Mouse (Mus musculus): ENCODE results near the gene Col4a1. TPM values are rescaled to one million over a fixed set of nuclear protein-coding genes. Genes with fewer than 3 reads are reported as not detected.
A peak's percentile ranks its signal among the peaks of the same experiment; 100 is the strongest.

The Col4a1 gene
- polyA plus RNA-seq, 1 experiment from 2014 or later, result 135 TPM

DNA sequence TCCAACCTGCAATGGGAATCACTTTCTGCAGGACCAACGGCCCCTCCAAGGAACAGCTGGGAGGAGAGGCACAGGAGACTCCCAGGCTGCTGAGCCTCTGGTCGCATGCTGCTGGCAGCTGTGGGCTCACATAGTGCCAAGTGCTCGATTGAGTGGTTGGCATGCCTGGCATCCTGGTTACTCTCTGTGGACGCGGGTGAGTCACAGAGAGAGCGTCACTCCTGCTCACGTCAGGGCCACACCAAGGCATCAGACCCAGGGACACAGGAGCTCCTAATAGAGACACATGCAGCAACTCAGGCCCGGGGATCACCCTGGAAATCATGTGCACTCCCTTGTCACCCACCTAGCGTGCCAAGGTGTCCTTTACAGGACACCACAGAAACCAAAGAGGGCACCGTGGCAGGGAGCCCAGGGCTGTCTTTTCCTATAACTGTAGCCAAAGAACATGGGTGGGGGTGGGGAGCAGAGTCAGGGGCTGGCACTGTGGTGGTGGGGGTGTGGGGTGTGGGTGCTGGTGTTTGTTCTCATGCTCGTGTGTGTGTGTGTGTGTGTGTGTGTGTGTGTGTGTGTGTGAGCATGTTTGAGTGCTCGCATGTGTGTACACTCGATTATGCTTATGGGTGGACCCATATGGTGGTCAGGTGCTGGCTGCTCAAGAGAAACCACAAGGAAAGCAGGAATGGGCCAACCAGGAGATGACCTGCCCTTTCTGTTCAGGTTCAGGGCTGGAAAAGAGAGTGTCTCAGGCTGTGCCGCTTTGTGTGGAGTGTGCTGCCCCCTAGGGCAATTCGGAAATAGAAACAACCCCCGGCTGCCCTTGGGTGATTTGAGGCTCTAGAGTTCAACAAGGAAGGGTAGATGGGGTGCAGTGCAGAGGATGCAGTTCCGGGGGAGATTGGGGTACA lies 139.1 kb downstream of the Col4a1 start:
- ATAC-seq (ENCODE audit: low FRiP score) (peak; percentile 70), DNase-seq (ENCODE audit: low spot score) (peak; percentile 63)
- Histone ChIP-seq H3K9me3 (ENCODE audit: control insufficient read depth, low read length) (no peaks in the 10 kb centered on the region), H3K4me1 (replicated peaks; ENCODE audit: control insufficient read depth, insufficient read depth, low read length) (no peaks in the 10 kb centered on the region), H3K27me3 (ENCODE audit: control insufficient read depth, insufficient read depth, low read length) (no peaks in the 10 kb centered on the region), H3K27ac (no peak overlapping the region), H3K9ac (no peak overlapping the region), H3K4me2 (replicated peaks) (no peak overlapping the region), H3K4me3 (replicated peaks; ENCODE audit: low read length) (no peak overlapping the region), H3K36me3 (replicated peaks; ENCODE audit: control insufficient read depth, insufficient read depth) (no peaks in the 10 kb centered on the region)
- 70% methylated on average over 17 of the region's 17 CpGs for WGBS

DNA sequence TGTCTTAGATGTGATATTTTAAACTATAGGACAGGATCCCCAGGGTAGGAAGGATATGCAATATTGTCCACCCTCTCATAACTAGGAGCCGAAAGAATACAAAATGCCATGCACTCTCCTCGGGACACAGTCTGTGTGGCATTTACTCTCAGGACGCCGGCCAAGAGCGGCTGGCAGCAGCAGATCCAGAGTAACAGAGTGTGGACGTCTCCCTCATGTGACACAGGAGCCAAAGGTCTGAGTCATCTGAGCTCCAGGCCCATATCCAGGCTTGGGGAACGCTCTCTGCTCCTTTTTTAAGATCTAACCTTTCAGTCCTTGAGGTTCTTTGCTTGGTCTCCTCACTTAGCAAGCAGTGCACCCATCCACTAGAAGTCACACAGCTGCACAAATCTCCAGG lies 141.1 kb downstream of the Col4a1 start:
- Histone ChIP-seq H3K4me2 (replicated peaks) (no peak overlapping the region), H3K9me3 (ENCODE audit: control insufficient read depth, low read length) (no peaks in the 10 kb centered on the region), H3K4me3 (replicated peaks; ENCODE audit: low read length) (no peak overlapping the region), H3K9ac (no peak overlapping the region), H3K36me3 (replicated peaks; ENCODE audit: control insufficient read depth, insufficient read depth) (no peaks in the 10 kb centered on the region), H3K27ac (no peak overlapping the region), H3K4me1 (replicated peaks; ENCODE audit: control insufficient read depth, insufficient read depth, low read length) (no peaks in the 10 kb centered on the region), H3K27me3 (ENCODE audit: control insufficient read depth, insufficient read depth, low read length) (no peaks in the 10 kb centered on the region)
- ATAC-seq (ENCODE audit: low FRiP score), result no peak
- no peak for DNase-seq (ENCODE audit: low spot score)
- 84% methylated on average over 7 of the region's 7 CpGs for WGBS

- ATAC-seq (ENCODE audit: low FRiP score), result no peak
- no peak overlapping the region for H3K27ac ChIP-seq
- no peaks in the 10 kb centered on the region for H3K27me3 ChIP-seq (ENCODE audit: control insufficient read depth, insufficient read depth, low read length)
- H3K36me3 ChIP-seq (replicated peaks; ENCODE audit: control insufficient read depth, insufficient read depth), result no peaks in the 10 kb centered on the region
- no peak overlapping the region for H3K9ac ChIP-seq
- H3K9me3 ChIP-seq (ENCODE audit: control insufficient read depth, low read length), result no peaks in the 10 kb centered on the region
- H3K4me2 ChIP-seq (replicated peaks), result no peak overlapping the region
- H3K4me3 ChIP-seq (replicated peaks; ENCODE audit: low read length), result no peak overlapping the region
- DNase-seq (ENCODE audit: low spot score), result no peak
- WGBS, result 85% methylated on average over 2 of the region's 2 CpGs
- no peaks in the 10 kb centered on the region for H3K4me1 ChIP-seq (replicated peaks; ENCODE audit: control insufficient read depth, insufficient read depth, low read length)
Measured at GRCm38 (mm10) chr8:11169383-11169782, 143.2 kb downstream of the Col4a1 start.

- Histone ChIP-seq H3K9me3 (ENCODE audit: control insufficient read depth, low read length) (no peaks in the 10 kb centered on the region), H3K4me2 (replicated peaks) (no peak overlapping the region), H3K27me3 (ENCODE audit: control insufficient read depth, insufficient read depth, low read length) (no peaks in the 10 kb centered on the region), H3K9ac (no peak overlapping the region), H3K36me3 (replicated peaks; ENCODE audit: control insufficient read depth, insufficient read depth) (no peaks in the 10 kb centered on the region), H3K4me3 (replicated peaks; ENCODE audit: low read length) (no peak overlapping the region), H3K4me1 (replicated peaks; ENCODE audit: control insufficient read depth, insufficient read depth, low read length) (no peaks in the 10 kb centered on the region), H3K27ac (no peak overlapping the region)
- WGBS, result 95% methylated on average over 3 of the region's 3 CpGs
- ATAC-seq (ENCODE audit: low FRiP score) (no peak), DNase-seq (ENCODE audit: low spot score) (no peak)
Measured at GRCm38 (mm10) chr8:11168780-11169179, 143.8 kb downstream of the Col4a1 start.

DNA sequence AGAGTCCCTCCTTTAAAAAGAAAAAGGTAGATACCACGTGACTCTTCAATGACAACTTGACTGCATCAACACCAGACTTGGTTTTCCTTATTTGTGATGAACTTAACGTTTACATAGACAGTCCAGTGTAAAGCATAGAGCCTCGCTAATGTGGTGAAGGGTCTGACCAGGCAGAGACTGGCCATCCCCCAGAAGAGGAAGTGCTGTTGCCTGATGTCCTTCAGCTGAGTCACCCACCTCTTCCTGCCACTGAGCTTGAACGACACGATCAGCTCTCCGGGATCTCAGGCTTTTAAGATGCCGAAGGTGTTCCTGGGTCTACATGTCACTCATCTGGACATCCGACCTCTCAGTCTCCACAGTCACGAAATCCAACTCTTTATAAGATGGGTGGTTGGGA lies 144.7 kb downstream of the Col4a1 start:
- no peaks in the 10 kb centered on the region for H3K9me3 ChIP-seq (ENCODE audit: control insufficient read depth, low read length)
- H3K4me1 ChIP-seq (replicated peaks; ENCODE audit: control insufficient read depth, insufficient read depth, low read length), result no peaks in the 10 kb centered on the region
- H3K27ac ChIP-seq, result no peak overlapping the region
- no peaks in the 10 kb centered on the region for H3K36me3 ChIP-seq (replicated peaks; ENCODE audit: control insufficient read depth, insufficient read depth)
- no peak overlapping the region for H3K9ac ChIP-seq
- DNase-seq (ENCODE audit: low spot score) (no peak), ATAC-seq (ENCODE audit: low FRiP score) (no peak)
- WGBS, result 88% methylated on average over 9 of the region's 9 CpGs
- no peak overlapping the region for H3K4me2 ChIP-seq (replicated peaks)
- no peaks in the 10 kb centered on the region for H3K27me3 ChIP-seq (ENCODE audit: control insufficient read depth, insufficient read depth, low read length)
- H3K4me3 ChIP-seq (replicated peaks; ENCODE audit: low read length), result no peak overlapping the region

- 46% methylated on average over 4 of the region's 4 CpGs for WGBS
- ATAC-seq (ENCODE audit: low FRiP score) (no peak), DNase-seq (ENCODE audit: low spot score) (no peak)
- Histone ChIP-seq H3K9me3 (ENCODE audit: control insufficient read depth, low read length) (no peaks in the 10 kb centered on the region), H3K27me3 (ENCODE audit: control insufficient read depth, insufficient read depth, low read length) (no peaks in the 10 kb centered on the region), H3K4me3 (replicated peaks; ENCODE audit: low read length) (no peak overlapping the region), H3K27ac (no peak overlapping the region), H3K9ac (no peak overlapping the region), H3K4me1 (replicated peaks; ENCODE audit: control insufficient read depth, insufficient read depth, low read length) (peaks cover 9% of the 10 kb centered on the region), H3K36me3 (replicated peaks; ENCODE audit: control insufficient read depth, insufficient read depth) (no peaks in the 10 kb centered on the region), H3K4me2 (replicated peaks) (no peak overlapping the region)
Measured at GRCm38 (mm10) chr8:11165592-11165991, 147.0 kb downstream of the Col4a1 start.

DNA sequence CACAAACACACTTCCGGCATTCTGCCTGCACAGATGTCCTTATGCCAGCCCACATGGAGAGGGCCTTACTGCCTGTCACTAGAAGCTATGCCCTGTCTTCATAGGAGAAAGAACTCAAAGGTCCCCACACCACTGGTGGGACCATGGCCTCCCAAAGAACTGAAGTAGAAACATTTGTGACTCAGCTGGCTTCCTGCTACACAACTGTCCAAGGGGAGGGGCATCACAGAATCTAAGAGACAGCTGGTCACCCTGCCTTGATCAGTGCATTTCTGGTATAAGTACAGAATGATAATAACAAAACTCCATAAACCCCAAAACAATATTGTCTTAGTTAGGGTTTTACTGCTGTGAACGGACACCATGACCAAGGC lies 156.3 kb downstream of the Col4a1 start:
- H3K36me3 ChIP-seq (replicated peaks; ENCODE audit: control insufficient read depth, insufficient read depth), result no peaks in the 10 kb centered on the region
- H3K9me3 ChIP-seq (ENCODE audit: control insufficient read depth, low read length), result no peaks in the 10 kb centered on the region
- no peak overlapping the region for H3K4me3 ChIP-seq (replicated peaks; ENCODE audit: low read length)
- no peak overlapping the region for H3K4me2 ChIP-seq (replicated peaks)
- WGBS, result 90% methylated on average over 2 of the region's 2 CpGs
- H3K27me3 ChIP-seq (ENCODE audit: control insufficient read depth, insufficient read depth, low read length), result no peaks in the 10 kb centered on the region
- H3K27ac ChIP-seq, result no peak overlapping the region
- no peak overlapping the region for H3K9ac ChIP-seq
- H3K4me1 ChIP-seq (replicated peaks; ENCODE audit: control insufficient read depth, insufficient read depth, low read length), result no peaks in the 10 kb centered on the region
- DNase-seq (ENCODE audit: low spot score) (no peak), ATAC-seq (ENCODE audit: low FRiP score) (no peak)

DNA sequence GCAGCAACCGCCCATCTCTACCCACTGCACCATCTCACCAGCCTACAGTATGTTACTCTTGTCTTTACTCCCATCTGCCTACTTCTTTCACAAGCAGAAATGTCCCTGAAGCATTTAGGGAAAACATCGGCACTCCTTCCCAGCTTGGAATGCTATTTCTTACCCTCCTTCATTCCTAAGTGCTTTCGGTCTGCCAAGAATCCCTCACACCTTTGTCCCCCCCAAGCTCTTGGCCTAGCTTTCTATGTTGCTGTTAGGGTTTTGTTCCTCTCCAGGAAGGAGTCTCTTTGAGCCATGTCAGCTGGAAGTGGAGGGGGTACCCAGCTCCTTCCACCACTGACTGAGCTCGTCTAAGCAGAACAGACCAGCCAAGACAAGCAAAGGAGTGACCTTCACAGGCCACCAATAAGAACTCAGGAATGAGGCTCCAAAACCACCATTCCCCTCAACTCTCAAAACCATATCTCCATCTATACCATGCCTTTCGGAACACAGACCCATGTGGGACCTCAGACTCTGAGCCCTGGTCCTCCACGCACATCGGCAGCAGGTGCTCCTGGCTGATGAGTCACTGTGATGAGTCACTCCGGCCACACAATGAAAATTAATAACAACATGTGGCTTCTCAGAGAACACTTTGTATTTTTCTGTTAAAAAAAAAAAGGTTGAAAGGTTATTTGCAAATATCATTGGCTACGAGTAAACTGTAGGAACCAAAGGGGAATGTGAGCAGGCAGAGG lies 156.9 kb downstream of the Col4a1 start:
- no peak for DNase-seq (ENCODE audit: low spot score)
- Histone ChIP-seq H3K9me3 (ENCODE audit: control insufficient read depth, low read length) (no peaks in the 10 kb centered on the region), H3K27me3 (ENCODE audit: control insufficient read depth, insufficient read depth, low read length) (no peaks in the 10 kb centered on the region), H3K9ac (no peak overlapping the region), H3K4me2 (replicated peaks) (no peak overlapping the region), H3K27ac (no peak overlapping the region), H3K36me3 (replicated peaks; ENCODE audit: control insufficient read depth, insufficient read depth) (no peaks in the 10 kb centered on the region), H3K4me1 (replicated peaks; ENCODE audit: control insufficient read depth, insufficient read depth, low read length) (no peaks in the 10 kb centered on the region), H3K4me3 (replicated peaks; ENCODE audit: low read length) (no peak overlapping the region)
- 89% methylated on average over 9 of the region's 9 CpGs for WGBS
- ATAC-seq (ENCODE audit: low FRiP score), result no peak

GRCm38 (mm10) chr8:11150268-11150667 lies 162.4 kb downstream of the Col4a1 start:
- no peaks in the 10 kb centered on the region for H3K27me3 ChIP-seq (ENCODE audit: control insufficient read depth, insufficient read depth, low read length)
- H3K4me1 ChIP-seq (replicated peaks; ENCODE audit: control insufficient read depth, insufficient read depth, low read length), result no peaks in the 10 kb centered on the region
- no peak for DNase-seq (ENCODE audit: low spot score)
- H3K27ac ChIP-seq, result no peak overlapping the region
- no peak overlapping the region for H3K4me2 ChIP-seq (replicated peaks)
- H3K36me3 ChIP-seq (replicated peaks; ENCODE audit: control insufficient read depth, insufficient read depth), result no peaks in the 10 kb centered on the region
- WGBS, result 91% methylated on average over 3 of the region's 3 CpGs
- H3K9ac ChIP-seq, result no peak overlapping the region
- ATAC-seq (ENCODE audit: low FRiP score), result no peak
- no peak overlapping the region for H3K4me3 ChIP-seq (replicated peaks; ENCODE audit: low read length)
- H3K9me3 ChIP-seq (ENCODE audit: control insufficient read depth, low read length), result no peaks in the 10 kb centered on the region

Data from hindbrain, embryonic 14.5 days (tissue).